Mouse (Mus musculus): ENCODE data around the gene Sult6b2. TPM values are rescaled to one million over a fixed set of nuclear protein-coding genes. Genes with fewer than 3 reads are reported as not detected.

Sult6b2 gene
- polyA plus RNA-seq, 1 experiment from 2014 or later, result 0.16 TPM

DNA sequence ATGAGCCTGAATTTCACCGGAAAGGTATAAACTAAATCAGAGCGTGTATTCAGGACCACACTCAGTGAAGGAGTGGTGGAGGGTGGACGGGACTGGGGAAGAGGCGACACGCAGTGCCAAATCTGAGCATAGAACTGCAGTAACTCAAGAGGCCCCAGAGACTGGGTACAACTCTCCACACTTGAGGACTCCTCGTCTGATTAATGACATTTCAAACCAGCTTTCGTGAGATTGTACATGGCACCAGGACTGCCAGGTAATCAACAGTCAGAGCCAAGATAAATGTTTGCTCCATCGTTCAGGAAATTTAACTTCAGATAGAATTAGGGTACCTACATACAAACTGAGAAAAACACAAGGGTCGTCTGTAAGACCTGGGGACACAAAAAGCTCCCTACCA lies 33.0 kb upstream of the Sult6b2 start:
- H3K9me3 ChIP-seq (ENCODE audit: control insufficient read depth, low read length), result no peaks in the 10 kb centered on the region
- H3K4me1 ChIP-seq (ENCODE audit: control insufficient read depth, insufficient read depth, low read length), result peaks cover 2% of the 10 kb centered on the region; the same call in 1 of the 2 replicates
- DNase-seq (ENCODE audit: low spot score, missing footprints) (peak; percentile 76), ATAC-seq (ENCODE audit: low FRiP score) (no peak)
- H3K27ac ChIP-seq (ENCODE audit: low read depth, low read length), result no peak overlapping the region
- WGBS, result 86% methylated on average over 9 of the region's 9 CpGs
- no peaks in the 10 kb centered on the region for H3K36me3 ChIP-seq (ENCODE audit: control insufficient read depth, insufficient read depth, low read length)
- H3K9ac ChIP-seq (ENCODE audit: low read length), result no peak overlapping the region
- no peak overlapping the region for H3K4me2 ChIP-seq
- H3K4me3 ChIP-seq (ENCODE audit: low read depth, low read length), result no peak overlapping the region
- H3K27me3 ChIP-seq (ENCODE audit: control insufficient read depth, insufficient read depth, low read length), result no peaks in the 10 kb centered on the region

DNA sequence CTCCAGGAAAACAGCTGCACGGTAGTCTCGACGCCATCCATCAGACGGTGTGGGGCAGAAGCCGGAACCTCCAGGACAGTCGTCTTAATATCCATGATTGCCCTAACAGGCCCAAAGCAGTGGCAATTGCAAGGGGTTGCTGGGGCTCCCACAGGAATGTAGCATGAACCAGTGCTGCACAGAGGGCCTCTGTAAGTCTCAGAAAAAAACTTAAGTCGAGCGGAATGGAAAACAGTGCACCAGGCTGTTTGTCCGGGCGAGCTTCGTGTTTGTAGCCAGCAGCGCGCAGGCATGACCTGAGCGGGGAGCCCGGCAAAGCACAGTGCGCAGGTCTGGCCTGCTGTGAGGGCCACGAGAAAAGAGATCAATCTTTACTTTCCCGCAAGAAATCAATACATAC lies 31.4 kb upstream of the Sult6b2 start:
- no peaks in the 10 kb centered on the region for H3K9me3 ChIP-seq (ENCODE audit: control insufficient read depth, low read length)
- 64% methylated on average over 18 of the region's 18 CpGs for WGBS
- peak; percentile 85 for ATAC-seq (ENCODE audit: low FRiP score)
- no peak overlapping the region for H3K4me2 ChIP-seq
- H3K36me3 ChIP-seq (ENCODE audit: control insufficient read depth, insufficient read depth, low read length), result no peaks in the 10 kb centered on the region
- H3K9ac ChIP-seq (ENCODE audit: low read length), result no peak overlapping the region
- no peaks in the 10 kb centered on the region for H3K27me3 ChIP-seq (ENCODE audit: control insufficient read depth, insufficient read depth, low read length)
- peaks cover 2% of the 10 kb centered on the region; the same call in 1 of the 2 replicates for H3K4me1 ChIP-seq (ENCODE audit: control insufficient read depth, insufficient read depth, low read length)
- no peak overlapping the region for H3K4me3 ChIP-seq (ENCODE audit: low read depth, low read length)
- no peak overlapping the region for H3K27ac ChIP-seq (ENCODE audit: low read depth, low read length)
- DNase-seq (ENCODE audit: low spot score, missing footprints), result peak; percentile 85

DNA sequence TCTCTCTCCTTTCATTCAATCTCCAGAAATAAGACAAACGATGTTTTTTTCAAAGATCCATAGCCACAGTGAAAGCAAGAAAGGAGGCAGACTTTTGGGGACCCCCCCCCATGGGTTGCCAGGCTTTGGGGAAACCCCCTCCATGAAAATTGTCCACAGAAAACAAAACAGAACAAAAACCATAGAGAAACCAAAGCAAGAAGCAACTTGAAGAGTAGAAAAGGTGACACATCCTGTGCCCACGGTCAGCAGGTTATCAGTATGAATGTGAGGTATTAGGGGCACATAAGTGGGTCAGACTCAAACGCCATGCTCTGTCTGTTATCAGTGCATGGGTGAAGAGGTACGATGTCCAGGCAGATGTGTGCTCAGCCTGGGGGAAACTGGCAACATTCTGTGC lies 30.6 kb upstream of the Sult6b2 start:
- ATAC-seq (ENCODE audit: low FRiP score), result no peak

GRCm38 (mm10) chr6:142831706-142832105 lies 27.4 kb upstream of the Sult6b2 start:
- 80% methylated on average over 3 of the region's 3 CpGs for WGBS
- H3K27ac ChIP-seq (ENCODE audit: low read depth, low read length), result no peak overlapping the region
- H3K4me2 ChIP-seq, result no peak overlapping the region
- H3K9ac ChIP-seq (ENCODE audit: low read length), result no peak overlapping the region
- no peaks in the 10 kb centered on the region for H3K36me3 ChIP-seq (ENCODE audit: control insufficient read depth, insufficient read depth, low read length)
- ATAC-seq (ENCODE audit: low FRiP score) (no peak), DNase-seq (ENCODE audit: low spot score, missing footprints) (peak; percentile 81)
- H3K9me3 ChIP-seq (ENCODE audit: control insufficient read depth, low read length), result no peaks in the 10 kb centered on the region
- peaks cover 2% of the 10 kb centered on the region; the same call in 1 of the 2 replicates for H3K4me1 ChIP-seq (ENCODE audit: control insufficient read depth, insufficient read depth, low read length)
- no peaks in the 10 kb centered on the region for H3K27me3 ChIP-seq (ENCODE audit: control insufficient read depth, insufficient read depth, low read length)
- H3K4me3 ChIP-seq (ENCODE audit: low read depth, low read length), result no peak overlapping the region

More for the DNA sequence above, 30.6 kb upstream of the Sult6b2 start:
- H3K27me3 ChIP-seq (ENCODE audit: control insufficient read depth, insufficient read depth, low read length), result no peaks in the 10 kb centered on the region
- H3K4me2 ChIP-seq, result no peak overlapping the region
- no peaks in the 10 kb centered on the region for H3K9me3 ChIP-seq (ENCODE audit: control insufficient read depth, low read length)
- H3K4me3 ChIP-seq (ENCODE audit: low read depth, low read length), result no peak overlapping the region
- H3K9ac ChIP-seq (ENCODE audit: low read length), result no peak overlapping the region
- WGBS, result 83% methylated on average over 4 of the region's 4 CpGs
- peak; percentile 83 for DNase-seq (ENCODE audit: low spot score, missing footprints)
- H3K27ac ChIP-seq (ENCODE audit: low read depth, low read length), result no peak overlapping the region
- peaks cover 2% of the 10 kb centered on the region; the same call in 1 of the 2 replicates for H3K4me1 ChIP-seq (ENCODE audit: control insufficient read depth, insufficient read depth, low read length)
- no peaks in the 10 kb centered on the region for H3K36me3 ChIP-seq (ENCODE audit: control insufficient read depth, insufficient read depth, low read length)

GRCm38 (mm10) chr6:142831243-142831642 lies 26.9 kb upstream of the Sult6b2 start:
- Histone ChIP-seq H3K36me3 (ENCODE audit: control insufficient read depth, insufficient read depth, low read length) (no peaks in the 10 kb centered on the region), H3K9me3 (ENCODE audit: control insufficient read depth, low read length) (no peaks in the 10 kb centered on the region), H3K27ac (ENCODE audit: low read depth, low read length) (no peak overlapping the region), H3K4me2 (no peak overlapping the region), H3K27me3 (ENCODE audit: control insufficient read depth, insufficient read depth, low read length) (no peaks in the 10 kb centered on the region), H3K4me3 (ENCODE audit: low read depth, low read length) (no peak overlapping the region), H3K4me1 (ENCODE audit: control insufficient read depth, insufficient read depth, low read length) (peaks cover 2% of the 10 kb centered on the region; the same call in 1 of the 2 replicates), H3K9ac (ENCODE audit: low read length) (no peak overlapping the region)
- WGBS, result 58% methylated on average over 8 of the region's 8 CpGs
- no peak for DNase-seq (ENCODE audit: low spot score, missing footprints)
- no peak for ATAC-seq (ENCODE audit: low FRiP score)

DNA sequence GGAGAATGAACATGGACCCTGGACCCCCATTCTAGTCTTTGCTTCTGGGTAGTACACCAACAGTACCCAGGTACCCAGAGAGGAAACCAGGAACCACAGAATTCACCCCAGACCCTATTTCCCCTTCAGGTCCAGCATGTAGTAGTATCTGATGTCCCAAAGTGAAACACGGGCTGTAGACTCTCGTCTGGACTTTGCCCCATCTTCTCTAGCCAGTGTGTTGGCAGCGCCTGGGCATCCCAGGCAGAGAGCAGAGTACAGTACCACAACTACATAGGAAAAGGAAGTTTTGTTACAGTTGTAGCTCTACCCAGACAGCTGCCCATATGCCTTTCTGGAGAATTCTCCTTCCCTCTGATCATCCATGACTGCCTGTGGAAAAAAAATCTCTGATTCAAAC lies 25.9 kb upstream of the Sult6b2 start:
- Histone ChIP-seq H3K9ac (ENCODE audit: low read length) (no peak overlapping the region), H3K4me2 (no peak overlapping the region), H3K9me3 (ENCODE audit: control insufficient read depth, low read length) (no peaks in the 10 kb centered on the region), H3K27me3 (ENCODE audit: control insufficient read depth, insufficient read depth, low read length) (no peaks in the 10 kb centered on the region), H3K4me3 (ENCODE audit: low read depth, low read length) (no peak overlapping the region), H3K4me1 (ENCODE audit: control insufficient read depth, insufficient read depth, low read length) (no peaks in the 10 kb centered on the region), H3K36me3 (ENCODE audit: control insufficient read depth, insufficient read depth, low read length) (no peaks in the 10 kb centered on the region), H3K27ac (ENCODE audit: low read depth, low read length) (no peak overlapping the region)
- WGBS, result 90% methylated on average over 3 of the region's 3 CpGs
- DNase-seq (ENCODE audit: low spot score, missing footprints), result no peak
- ATAC-seq (ENCODE audit: low FRiP score), result no peak

DNA sequence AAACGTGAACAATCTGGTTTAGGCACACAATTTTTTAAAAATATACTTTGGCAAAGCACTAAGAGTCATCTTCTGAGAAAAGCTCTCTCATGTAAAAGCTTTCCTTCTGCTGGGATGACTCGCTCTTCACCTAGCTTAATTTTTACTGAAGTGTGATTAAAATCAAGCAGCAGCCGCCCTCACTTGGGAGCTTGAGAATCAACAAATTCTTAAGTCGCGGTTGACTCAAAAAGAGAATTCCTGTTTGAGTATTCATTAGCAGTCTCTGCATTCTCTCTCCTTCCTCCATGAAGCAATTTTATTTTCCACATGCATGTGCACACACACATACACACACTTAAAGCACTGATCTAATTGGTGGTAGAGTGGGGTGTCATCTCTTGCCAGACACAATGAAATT lies 21.1 kb upstream of the Sult6b2 start:
- no peaks in the 10 kb centered on the region for H3K27me3 ChIP-seq (ENCODE audit: control insufficient read depth, insufficient read depth, low read length)
- WGBS, result 82% methylated on average over 5 of the region's 5 CpGs
- no peak for DNase-seq (ENCODE audit: low spot score, missing footprints)
- H3K4me3 ChIP-seq (ENCODE audit: low read depth, low read length), result no peak overlapping the region
- H3K4me2 ChIP-seq, result no peak overlapping the region
- no peak overlapping the region for H3K9ac ChIP-seq (ENCODE audit: low read length)
- no peaks in the 10 kb centered on the region for H3K36me3 ChIP-seq (ENCODE audit: control insufficient read depth, insufficient read depth, low read length)
- H3K4me1 ChIP-seq (ENCODE audit: control insufficient read depth, insufficient read depth, low read length), result no peaks in the 10 kb centered on the region
- no peaks in the 10 kb centered on the region for H3K9me3 ChIP-seq (ENCODE audit: control insufficient read depth, low read length)
- no peak overlapping the region for H3K27ac ChIP-seq (ENCODE audit: low read depth, low read length)
- ATAC-seq (ENCODE audit: low FRiP score), result no peak

GRCm38 (mm10) chr6:142823008-142823787 lies 18.9 kb upstream of the Sult6b2 start:
- Histone ChIP-seq H3K27me3 (ENCODE audit: control insufficient read depth, insufficient read depth, low read length) (no peaks in the 10 kb centered on the region), H3K27ac (ENCODE audit: low read depth, low read length) (no peak overlapping the region), H3K9ac (ENCODE audit: low read length) (no peak overlapping the region), H3K4me1 (ENCODE audit: control insufficient read depth, insufficient read depth, low read length) (no peaks in the 10 kb centered on the region), H3K4me2 (no peak overlapping the region), H3K36me3 (ENCODE audit: control insufficient read depth, insufficient read depth, low read length) (no peaks in the 10 kb centered on the region), H3K4me3 (ENCODE audit: low read depth, low read length) (no peak overlapping the region), H3K9me3 (ENCODE audit: control insufficient read depth, low read length) (no peaks in the 10 kb centered on the region)
- WGBS, result 88% methylated on average over 5 of the region's 5 CpGs
- no peak for ATAC-seq (ENCODE audit: low FRiP score)
- DNase-seq (ENCODE audit: low spot score, missing footprints), result no peak

GRCm38 (mm10) chr6:142818306-142818705 lies 14.0 kb upstream of the Sult6b2 start:
- no peaks in the 10 kb centered on the region for H3K9me3 ChIP-seq (ENCODE audit: control insufficient read depth, low read length)
- no peak overlapping the region for H3K4me2 ChIP-seq
- H3K36me3 ChIP-seq (ENCODE audit: control insufficient read depth, insufficient read depth, low read length), result no peaks in the 10 kb centered on the region
- no peak overlapping the region for H3K9ac ChIP-seq (ENCODE audit: low read length)
- ATAC-seq (ENCODE audit: low FRiP score) (no peak), DNase-seq (ENCODE audit: low spot score, missing footprints) (no peak)
- H3K27ac ChIP-seq (ENCODE audit: low read depth, low read length), result no peak overlapping the region
- no peak overlapping the region for H3K4me3 ChIP-seq (ENCODE audit: low read depth, low read length)
- H3K4me1 ChIP-seq (ENCODE audit: control insufficient read depth, insufficient read depth, low read length), result no peaks in the 10 kb centered on the region
- H3K27me3 ChIP-seq (ENCODE audit: control insufficient read depth, insufficient read depth, low read length), result no peaks in the 10 kb centered on the region
- WGBS, result 92% methylated on average over 10 of the region's 10 CpGs

All from midbrain, embryonic 11.5 days (tissue).